Mouse (Mus musculus): ENCODE results near the gene Olfr765. TPM values are rescaled to one million over a fixed set of nuclear protein-coding genes. Genes with fewer than 3 reads are reported as not detected.
"Not testable (repeated sequence)": the region's sequence is repeated elsewhere in the genome, so short reads cannot be mapped to it uniquely, and the experiment has no call there.

The Olfr765 gene
- polyA plus RNA-seq, 1 experiment = not detected

DNA sequence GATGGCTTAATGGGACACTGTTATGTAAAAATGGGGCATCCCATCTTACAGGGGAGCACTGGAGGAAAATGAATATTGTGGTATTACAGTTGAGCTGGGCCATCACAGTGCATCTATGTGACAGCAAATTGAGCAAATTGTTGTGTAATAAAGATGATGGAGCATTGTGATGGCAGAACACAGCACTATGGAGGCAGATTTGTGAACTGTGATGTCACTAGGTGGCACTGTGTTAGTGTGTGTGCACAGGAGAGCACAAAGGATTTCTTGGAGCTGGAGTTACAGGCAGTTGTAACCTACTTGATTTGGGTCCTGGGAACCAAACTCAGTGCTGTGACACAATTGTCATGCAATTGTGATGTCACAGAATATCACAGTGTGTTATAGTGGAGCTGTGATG is 26.5 kb downstream of the Olfr765 start:
- Histone ChIP-seq H3K27ac (ENCODE audit: insufficient read depth, low read depth, low read length) (no peak overlapping the region), H3K4me1 (ENCODE audit: control insufficient read depth, insufficient read depth, insufficient read length, low read length) (no peaks in the 10 kb centered on the region), H3K36me3 (ENCODE audit: control insufficient read depth, insufficient read depth, low read length) (no peaks in the 10 kb centered on the region), H3K4me3 (ENCODE audit: low read depth, low read length) (no peak overlapping the region), H3K27me3 (ENCODE audit: control insufficient read depth, insufficient read depth, low read length) (no peaks in the 10 kb centered on the region)
- TF ChIP-seq POLR2A (IDR thresholded peaks at IDR 0.05; ENCODE audit: low read depth, low read length) (no peak), CTCF (IDR thresholded peaks at IDR 0.05; ENCODE audit: extremely low read depth, insufficient read length, insufficient replicate concordance, low read depth, low read length) (no peak)

DNA sequence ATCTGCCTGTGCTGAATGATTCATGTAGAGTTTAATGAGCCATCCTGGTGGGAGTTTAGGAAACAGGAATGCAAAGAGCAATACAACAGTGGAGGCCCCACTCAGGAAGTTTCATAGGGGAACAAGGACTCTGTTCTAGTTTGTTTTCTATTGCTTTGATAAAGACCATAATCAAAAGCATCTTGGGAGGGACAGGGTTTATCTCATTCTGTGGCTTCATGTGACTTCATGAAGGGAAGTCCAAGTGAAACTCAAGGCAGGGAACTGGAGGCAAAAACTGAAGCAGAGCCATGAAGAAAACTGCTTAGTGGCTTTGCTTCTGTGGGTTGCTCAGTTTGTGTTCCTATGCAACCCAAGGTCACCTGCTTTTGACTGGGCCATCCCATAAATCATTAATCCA is 35.3 kb downstream of the Olfr765 start:
- H3K4me1 ChIP-seq (ENCODE audit: control insufficient read depth, insufficient read depth, insufficient read length, low read length) = no peaks in the 10 kb centered on the region
- no peak for TF ChIP-seq POLR2A (IDR thresholded peaks at IDR 0.05; ENCODE audit: low read depth, low read length)
- no peak for TF ChIP-seq CTCF (IDR thresholded peaks at IDR 0.05; ENCODE audit: extremely low read depth, insufficient read length, insufficient replicate concordance, low read depth, low read length)
- no peaks in the 10 kb centered on the region for H3K27me3 ChIP-seq (ENCODE audit: control insufficient read depth, insufficient read depth, low read length)
- H3K36me3 ChIP-seq (ENCODE audit: control insufficient read depth, insufficient read depth, low read length) = no peaks in the 10 kb centered on the region
- no peak overlapping the region for H3K27ac ChIP-seq (ENCODE audit: insufficient read depth, low read depth, low read length)
- no peak overlapping the region for H3K4me3 ChIP-seq (ENCODE audit: low read depth, low read length)

DNA sequence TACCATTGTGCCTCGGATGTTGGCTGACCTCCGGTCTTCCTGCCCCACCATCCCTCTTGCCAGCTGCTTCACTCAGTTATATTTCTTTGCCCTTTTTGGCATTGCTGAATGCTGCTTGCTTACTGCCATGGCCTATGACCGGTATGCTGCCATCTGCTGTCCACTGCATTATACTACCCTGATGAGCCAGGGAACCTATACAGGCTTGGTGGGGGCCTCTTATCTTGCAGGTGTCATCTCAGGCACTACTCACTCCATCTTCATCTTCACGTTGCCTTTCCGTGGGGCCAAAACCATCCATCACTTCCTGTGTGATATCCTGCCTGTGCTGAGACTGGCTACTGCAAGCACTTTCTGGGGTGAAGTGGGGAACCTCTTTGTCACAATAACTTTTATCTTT is 38.3 kb downstream of the Olfr765 start:
- not testable (repeated sequence) for H3K4me3 ChIP-seq (ENCODE audit: low read depth, low read length); H3K27me3 ChIP-seq (ENCODE audit: control insufficient read depth, insufficient read depth, low read length); H3K4me1 ChIP-seq (ENCODE audit: control insufficient read depth, insufficient read depth, insufficient read length, low read length); H3K27ac ChIP-seq (ENCODE audit: insufficient read depth, low read depth, low read length); H3K36me3 ChIP-seq (ENCODE audit: control insufficient read depth, insufficient read depth, low read length)
- 39% methylated on average over 2 of the region's 5 CpGs for WGBS

- TF ChIP-seq POLR2A (IDR thresholded peaks at IDR 0.05; ENCODE audit: low read depth, low read length) (no peak), CTCF (IDR thresholded peaks at IDR 0.05; ENCODE audit: extremely low read depth, insufficient read length, insufficient replicate concordance, low read depth, low read length) (no peak)
- H3K27me3 ChIP-seq (ENCODE audit: control insufficient read depth, insufficient read depth, low read length) = no peaks in the 10 kb centered on the region
- no peak within 1 kb of the TSS for H3K27ac ChIP-seq (ENCODE audit: insufficient read depth, low read depth, low read length)
- no peaks in the 10 kb centered on the region for H3K4me1 ChIP-seq (ENCODE audit: control insufficient read depth, insufficient read depth, insufficient read length, low read length)
- H3K4me3 ChIP-seq (ENCODE audit: low read depth, low read length) = no peak within 1 kb of the TSS
- H3K36me3 ChIP-seq (ENCODE audit: control insufficient read depth, insufficient read depth, low read length) = no peaks in the 10 kb centered on the region
- 66% methylated on average over 2 of the region's 2 CpGs for WGBS
Observed at GRCm38 (mm10) chr10:129010288-129010841, 39.4 kb downstream of the Olfr765 start, which contains the start of gene Olfr763. Gene Olfr763, plus strand, starts transcription at chr10:129010791.

DNA sequence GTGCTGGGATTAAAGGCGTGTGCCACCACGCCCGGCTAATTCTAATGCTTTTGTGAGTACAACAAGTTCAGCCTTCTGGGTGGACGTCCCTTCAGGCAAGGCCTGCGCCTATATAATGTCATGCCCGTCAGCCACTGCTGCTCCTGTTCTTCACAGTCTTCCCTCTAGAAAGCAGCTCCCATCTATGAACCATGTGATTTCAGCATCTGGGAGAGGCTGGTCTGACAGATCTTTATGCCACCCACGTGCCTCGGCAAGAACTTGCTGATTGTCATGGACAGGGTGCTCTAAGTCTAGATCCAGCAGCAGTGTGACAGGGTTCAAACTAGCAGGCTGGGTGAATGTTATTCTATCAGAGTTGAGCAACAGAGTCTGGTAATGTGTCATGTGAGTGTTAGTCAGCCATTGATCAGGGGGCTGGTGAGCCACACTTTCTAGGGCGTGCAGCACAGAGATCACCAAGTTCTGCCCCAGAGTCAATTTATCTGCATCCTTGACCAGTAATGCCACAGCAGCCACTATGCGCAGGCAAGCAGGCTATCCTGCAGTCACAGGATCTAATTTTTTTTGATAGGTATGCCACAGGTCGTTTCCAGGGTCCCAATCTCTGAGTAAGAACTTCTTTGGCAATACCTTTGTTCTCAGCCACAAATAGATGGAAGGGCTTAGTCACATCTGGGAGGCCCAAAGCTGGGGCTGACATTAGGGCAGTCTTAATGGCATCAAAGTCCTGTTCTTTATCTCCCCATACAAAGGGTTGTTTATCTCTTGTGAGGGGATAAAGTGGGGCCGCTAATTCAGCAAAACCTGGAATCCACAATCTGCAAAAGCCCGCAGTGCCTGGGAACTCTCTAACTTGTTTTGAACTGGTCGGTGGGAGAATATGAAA is 45.5 kb downstream of the Olfr765 start:
- TF ChIP-seq POLR2A (IDR thresholded peaks at IDR 0.05; ENCODE audit: low read depth, low read length) (no peak), CTCF (IDR thresholded peaks at IDR 0.05; ENCODE audit: extremely low read depth, insufficient read length, insufficient replicate concordance, low read depth, low read length) (no peak)
- H3K27me3 ChIP-seq (ENCODE audit: control insufficient read depth, insufficient read depth, low read length) = no peaks in the 10 kb centered on the region
- H3K36me3 ChIP-seq (ENCODE audit: control insufficient read depth, insufficient read depth, low read length) = no peaks in the 10 kb centered on the region
- no peaks in the 10 kb centered on the region for H3K4me1 ChIP-seq (ENCODE audit: control insufficient read depth, insufficient read depth, insufficient read length, low read length)
- WGBS = 47% methylated on average over 14 of the region's 14 CpGs
- H3K27ac ChIP-seq (ENCODE audit: insufficient read depth, low read depth, low read length) = no peak overlapping the region
- no peak overlapping the region for H3K4me3 ChIP-seq (ENCODE audit: low read depth, low read length)

DNA sequence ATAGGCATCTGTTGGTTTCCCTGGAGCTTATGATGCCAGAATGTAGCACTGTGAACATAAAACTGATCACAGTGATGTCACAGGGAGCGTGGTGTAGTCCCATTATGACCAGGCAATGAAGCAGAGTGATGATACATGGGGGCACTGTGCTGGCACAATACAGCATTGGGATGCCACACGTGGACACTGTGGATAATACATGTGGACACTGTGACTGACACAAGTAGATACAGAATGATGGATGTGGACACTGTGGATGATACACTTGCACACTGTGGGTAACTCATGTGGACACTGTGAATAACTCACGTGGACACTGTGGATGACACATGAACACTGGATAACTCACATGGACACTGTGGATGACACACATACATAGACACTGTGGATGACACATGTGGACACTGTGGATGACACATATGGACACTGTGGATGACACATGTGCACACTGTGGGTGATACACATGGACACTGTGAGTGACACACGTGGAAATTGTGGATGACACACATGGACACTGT is 53.2 kb downstream of the Olfr765 start:
- 72% methylated on average over 4 of the region's 4 CpGs for WGBS
- Histone ChIP-seq H3K27ac (ENCODE audit: insufficient read depth, low read depth, low read length) (no peak overlapping the region), H3K27me3 (ENCODE audit: control insufficient read depth, insufficient read depth, low read length) (no peaks in the 10 kb centered on the region), H3K36me3 (ENCODE audit: control insufficient read depth, insufficient read depth, low read length) (no peaks in the 10 kb centered on the region), H3K4me1 (ENCODE audit: control insufficient read depth, insufficient read depth, insufficient read length, low read length) (no peaks in the 10 kb centered on the region), H3K4me3 (ENCODE audit: low read depth, low read length) (no peak overlapping the region)
- no peak for TF ChIP-seq POLR2A (IDR thresholded peaks at IDR 0.05; ENCODE audit: low read depth, low read length)
- no peak for TF ChIP-seq CTCF (IDR thresholded peaks at IDR 0.05; ENCODE audit: extremely low read depth, insufficient read length, insufficient replicate concordance, low read depth, low read length)

DNA sequence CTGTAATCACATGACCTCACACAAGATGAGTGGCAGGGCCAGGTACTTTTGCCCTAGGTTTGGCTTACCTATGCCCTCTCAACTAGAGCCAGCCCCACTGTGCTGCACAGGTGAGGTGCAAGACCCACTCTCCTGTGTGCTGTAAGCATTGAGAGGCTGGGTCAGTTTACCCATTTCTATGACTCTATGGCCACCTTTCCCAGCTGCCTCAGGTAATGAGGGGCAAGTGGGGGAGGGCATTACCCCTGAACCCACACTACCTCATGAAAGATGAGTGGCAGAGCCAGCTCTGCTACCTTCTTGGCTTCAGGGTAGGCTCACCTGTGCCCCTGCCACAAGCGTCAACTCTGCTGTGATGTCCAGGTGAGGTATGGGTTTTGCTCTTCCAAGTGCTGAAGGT is 54.0 kb downstream of the Olfr765 start:
- Histone ChIP-seq H3K27me3 (ENCODE audit: control insufficient read depth, insufficient read depth, low read length) (no peaks in the 10 kb centered on the region; the same call in 1 of the 2 replicates), H3K27ac (ENCODE audit: insufficient read depth, low read depth, low read length) (no peak overlapping the region), H3K4me3 (ENCODE audit: low read depth, low read length) (no peak overlapping the region), H3K36me3 (ENCODE audit: control insufficient read depth, insufficient read depth, low read length) (no peaks in the 10 kb centered on the region), H3K4me1 (ENCODE audit: control insufficient read depth, insufficient read depth, insufficient read length, low read length) (no peaks in the 10 kb centered on the region)
- TF ChIP-seq CTCF (IDR thresholded peaks at IDR 0.05; ENCODE audit: extremely low read depth, insufficient read length, insufficient replicate concordance, low read depth, low read length) (no peak), POLR2A (IDR thresholded peaks at IDR 0.05; ENCODE audit: low read depth, low read length) (no peak)
- 88% methylated on average over 1 of the region's 1 CpGs for WGBS

Other genes with a start within 250 kb of the Olfr765 start
- gene Dnajc14, start 245.9 kb downstream of the Olfr765 start, polyA plus RNA-seq (2012; rRNA removed) = 4.6 and 12.1 TPM in 2 replicates
- gene Tmem198b, start 245.6 kb downstream of the Olfr765 start, polyA plus RNA-seq (2012; rRNA removed) = 4.6 and 7.0 TPM in 2 replicates
- 0.14 and 0.89 TPM in 2 replicates for gene Sarnp, start 232.7 kb downstream of the Olfr765 start, polyA plus RNA-seq (2012; rRNA removed)
- 36.4 and 62.8 TPM in 2 replicates for gene Ormdl2, start 228.4 kb downstream of the Olfr765 start, polyA plus RNA-seq (2012; rRNA removed)
- gene Gdf11, start 158.3 kb downstream of the Olfr765 start, polyA plus RNA-seq (2012; rRNA removed) = 0.53 and 0.82 TPM in 2 replicates
- gene Cd63, start 149.0 kb downstream of the Olfr765 start, polyA plus RNA-seq (2012; rRNA removed) = 62.0 and 91.5 TPM in 2 replicates
- gene Rdh5, start 127.1 kb downstream of the Olfr765 start, polyA plus RNA-seq (2012; rRNA removed) = 20.2 and 30.3 TPM in 2 replicates
- gene Bloc1s1, start 126.0 kb downstream of the Olfr765 start, polyA plus RNA-seq (2012; rRNA removed) = 88.8 and 147 TPM in 2 replicates
- gene Itga7, start 116.2 kb downstream of the Olfr765 start, polyA plus RNA-seq (2012; rRNA removed) = 8.4 and 14.6 TPM in 2 replicates
- gene Mettl7b, start 89.0 kb downstream of the Olfr765 start, polyA plus RNA-seq (2012; rRNA removed) = 27.6 and 32.2 TPM in 2 replicates
- gene Olfr9, start 60.6 kb downstream of the Olfr765 start, polyA plus RNA-seq (2012; rRNA removed) = not detected in 2 replicates
- gene Olfr763, start 39.2 kb downstream of the Olfr765 start, polyA plus RNA-seq (2012; rRNA removed) = not detected in 2 replicates
- not detected in 2 replicates for gene Olfr764-ps1, start 10.1 kb downstream of the Olfr765 start, polyA plus RNA-seq (2012; rRNA removed)
- not detected in 2 replicates for gene Olfr766-ps1, start 19.0 kb upstream of the Olfr765 start, polyA plus RNA-seq (2012; rRNA removed)
- gene Olfr767, start 32.9 kb upstream of the Olfr765 start, polyA plus RNA-seq (2012; rRNA removed) = not detected in 2 replicates
- not detected in 2 replicates for gene Olfr768, start 49.4 kb upstream of the Olfr765 start, polyA plus RNA-seq (2012; rRNA removed)
- gene Olfr769, start 67.9 kb upstream of the Olfr765 start, polyA plus RNA-seq (2012; rRNA removed) = not detected in 2 replicates
- not detected in 2 replicates for gene Olfr770, start 89.0 kb upstream of the Olfr765 start, polyA plus RNA-seq (2012; rRNA removed)
- not detected in 2 replicates for gene Olfr771, start 114.8 kb upstream of the Olfr765 start, polyA plus RNA-seq (2012; rRNA removed)
- gene Olfr772, start 127.9 kb upstream of the Olfr765 start, polyA plus RNA-seq (2012; rRNA removed) = not detected in 2 replicates
- not detected in 2 replicates for gene Olfr773, start 137.4 kb upstream of the Olfr765 start, polyA plus RNA-seq (2012; rRNA removed)
- gene Olfr774, start 186.2 kb upstream of the Olfr765 start, polyA plus RNA-seq (2012; rRNA removed) = not detected in 2 replicates
- not detected in 2 replicates for gene Olfr775, start 198.4 kb upstream of the Olfr765 start, polyA plus RNA-seq (2012; rRNA removed)
- not detected in 2 replicates for gene Olfr776, start 209.1 kb upstream of the Olfr765 start, polyA plus RNA-seq (2012; rRNA removed)
- gene Olfr777, start 221.5 kb upstream of the Olfr765 start, polyA plus RNA-seq (2012; rRNA removed) = not detected in 2 replicates

Measured in small intestine, adult 2 months (tissue).